8 mouse cellular contexts compared by ENCODE assay signal in the genomic region with DNA sequence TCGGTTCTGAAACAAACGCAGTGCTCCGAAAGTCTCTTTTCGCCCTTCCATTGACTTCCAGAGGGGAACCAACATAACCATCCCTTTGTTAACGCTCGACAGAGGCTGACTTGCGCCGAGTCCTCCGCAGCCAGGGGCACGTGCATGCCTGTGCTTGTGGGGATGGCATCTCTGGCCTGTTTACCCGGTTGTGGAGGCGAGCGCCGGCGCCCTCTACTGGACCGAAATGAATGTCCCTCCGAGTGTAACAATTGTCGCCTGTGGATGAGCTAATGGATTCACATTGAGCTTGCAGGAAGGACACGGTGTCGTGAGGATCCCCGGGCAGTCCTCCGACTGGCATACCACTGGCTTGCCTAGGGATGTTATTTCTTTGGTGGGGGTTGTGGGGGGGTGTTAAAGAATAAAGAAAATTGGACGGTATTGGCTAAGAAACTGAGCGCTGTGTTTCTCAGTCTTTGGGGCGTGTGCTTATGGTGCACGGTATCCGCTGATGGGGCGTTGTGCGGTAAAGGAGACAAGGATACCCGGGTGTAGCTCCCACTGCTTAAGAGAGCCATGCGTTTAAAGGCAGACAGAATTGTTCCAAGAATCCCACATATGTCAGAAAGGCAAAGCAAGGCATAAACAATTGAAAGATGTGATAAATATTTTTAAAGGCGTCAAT. TPM values are rescaled to one million over a fixed set of nuclear protein-coding genes. Genes with fewer than 3 reads are reported as not detected.
A peak's percentile ranks its signal among the peaks of the same experiment; 100 is the strongest.
DNase-seq lines count a peak whose midpoint lies in the region; ATAC-seq and TF ChIP-seq lines count a peak whose summit lies in the region.

No protein-coding gene starts in this region.

- peak overlapping the region; percentile 38 to 51 for H3K4me3 ChIP-seq in ES-E14 (ENCODE audit: insufficient read depth in 1 of 2, low read depth in 1 of 2, low read length in 2 of 2, poor library complexity in 1 of 2, severe bottlenecking in 1 of 2)
- peak overlapping the region; percentile 69 for H3K4me3 ChIP-seq in forebrain, embryonic 16.5 days (replicated peaks; ENCODE audit: low read length)

- WGBS in forebrain, embryonic 16.5 days, result under 1% methylated on average over 32 of the region's 32 CpGs

- H3K36me3 ChIP-seq in ES-E14 (ENCODE audit: control insufficient read depth, insufficient read depth, low read length, poor library complexity, severe bottlenecking), result no peaks in the 10 kb centered on the region
- no peaks in the 10 kb centered on the region for H3K36me3 ChIP-seq in forebrain, embryonic 16.5 days (ENCODE audit: control insufficient read depth, insufficient read depth)

- peak; percentile 85 for DNase-seq in ES-E14 (ENCODE audit: low read depth, low spot score)
- peak; percentile 92 for DNase-seq in cerebellum, adult 11-12 months
- peak; percentile 83 to 85 for DNase-seq in heart, postnatal 36 days
- DNase-seq in layer of hippocampus, adult 18-20 months (ENCODE audit: low spot score in 2 of 2), result peak; percentile 84 to 95
- DNase-seq in lung, adult 18-20 months, result peak; percentile 75 to 83
- DNase-seq in testis, postnatal 14 days (ENCODE audit: low spot score), result peak; percentile 80

- H3K9ac ChIP-seq in ES-E14 (ENCODE audit: insufficient read depth, low read depth, low read length, poor library complexity, severe bottlenecking), result no peak overlapping the region
- peak overlapping the region; percentile 84 for H3K9ac ChIP-seq in forebrain, embryonic 16.5 days (replicated peaks; ENCODE audit: low read depth, low read length)

- H3K9me3 ChIP-seq in ES-E14 (ENCODE audit: control insufficient read depth, insufficient read depth, low read depth, low read length), result no peaks in the 10 kb centered on the region
- H3K9me3 ChIP-seq in forebrain, embryonic 16.5 days (ENCODE audit: control insufficient read depth, low read length), result no peaks in the 10 kb centered on the region

- peak; percentile 92 for ATAC-seq in forebrain, embryonic 16.5 days
- ATAC-seq in neutrophil, adult 5-6 weeks (ENCODE audit: extremely low read depth, insufficient number of reproducible peaks, low FRiP score, poor library complexity, severe bottlenecking), result peak; percentile 93

- H3K4me2 ChIP-seq in forebrain, embryonic 16.5 days (ENCODE audit: low read length), result peak overlapping the region; percentile 84

- intact Hi-C loops in heart, postnatal 36 days (cut with DNase I), result loop anchor here (1.0 to 5.0 kb wide), 4 partner anchors 48 to 228 kb away; no protein-coding TSS in a partner anchor

- H3K27ac ChIP-seq in ES-E14 (ENCODE audit: insufficient read depth, low read depth, low read length, poor library complexity, severe bottlenecking), result no peak overlapping the region
- peak overlapping the region; percentile 94 for H3K27ac ChIP-seq in forebrain, embryonic 16.5 days (ENCODE audit: low read length)

- H3K4me1 ChIP-seq in ES-E14 (ENCODE audit: control insufficient read depth in 2 of 2, insufficient read depth in 2 of 2, low read length in 2 of 2, poor library complexity in 1 of 2), result peaks cover 1 to 6% of the 10 kb centered on the region in 2 experiments; a peak in 2 of 4 replicates
- peaks cover 26% of the 10 kb centered on the region for H3K4me1 ChIP-seq in forebrain, embryonic 16.5 days (replicated peaks; ENCODE audit: control insufficient read depth, insufficient read depth, low read length)

- in situ Hi-C loops in ES-E14 (cut with MboI; ENCODE audit: low sequenced_read_pairs in 2 of 2, unreplicated experiment in 2 of 2), result no loop called here

- no peaks in the 10 kb centered on the region for H3K27me3 ChIP-seq in forebrain, embryonic 16.5 days (replicated peaks; ENCODE audit: control insufficient read depth, insufficient read depth, low read length)

TF ChIP-seq in ES-E14, 5 proteins besides CTCF, POLR2A, EP300 and RAD21:
- TF ChIP-seq ZC3H11A (IDR thresholded peaks at IDR 0.05; ENCODE audit: borderline replicate concordance, low read depth, low read length) (peak; percentile 33; the same call in 1 of the 2 replicates), CHD2 (IDR thresholded peaks at IDR 0.05; ENCODE audit: low read depth, low read length) (no peak)
TF ChIP-seq in ES-E14: peak in this region for 1.

RNA-seq across cellular contexts. Expression of a gene that starts 0.6 kb away (rescaled TPM):
- 30.0 and 30.9 TPM in 2 replicates for total RNA-seq in ES-E14 (2012; rRNA removed)
- 27.1 and 35.5 TPM in 2 replicates for polyA plus RNA-seq in forebrain, embryonic 16.5 days (2015; fragmentation: Nextera tagmentation; extraction: Ambion mirVana)
- total RNA-seq in heart, postnatal 36 days (2021), result 100 to 1,000 TPM; 119 to 136 TPM
- 10 to 100 TPM; 75.0 to 80.8 TPM for total RNA-seq in layer of hippocampus, adult 18-20 months (2021)
- 13.6 and 17.1 TPM in 2 replicates for total RNA-seq in neutrophil, adult 5-6 weeks (2017)

RNA-seq across cellular contexts. Expression of a gene that starts 53.3 kb away (rescaled TPM):
- total RNA-seq in ES-E14 (2012; rRNA removed), result 6.6 and 7.6 TPM in 2 replicates
- 15.9 and 16.1 TPM in 2 replicates for polyA plus RNA-seq in forebrain, embryonic 16.5 days (2015; fragmentation: Nextera tagmentation; extraction: Ambion mirVana)
- 1 to 10 TPM; 5.5 to 6.3 TPM for total RNA-seq in heart, postnatal 36 days (2021)
- total RNA-seq in layer of hippocampus, adult 18-20 months (2021), result 10 to 100 TPM; 11.4 to 12.8 TPM
- 8.0 and 10.5 TPM in 2 replicates for total RNA-seq in neutrophil, adult 5-6 weeks (2017)
